Mouse (Mus musculus): Measurements from ENCODE around the gene Kif22. TPM values are rescaled to one million over a fixed set of nuclear protein-coding genes. Genes with fewer than 3 reads are reported as not detected.

Gene Kif22
- total and polyA plus RNA-seq, 3 experiments = 57.7 to 298 (median 119) TPM

- no peak for TF ChIP-seq BHLHE40 (IDR thresholded peaks at IDR 0.05; ENCODE audit: borderline replicate concordance, low read depth, low read length)
Measured at GRCm38 (mm10) chr7:127014320-127014719, 28.0 kb downstream of the Kif22 start, which contains the start of gene Mvp (continued).

GRCm38 (mm10) chr7:127013385-127013784 lies 28.9 kb downstream of the Kif22 start:
- no peak for DNase-seq (ENCODE audit: low read depth, low spot score)
- peaks cover 0 to 24% of the 10 kb centered on the region in 2 experiments; a peak in 2 of 4 replicates for H3K36me3 ChIP-seq (ENCODE audit: control insufficient read depth in 1 of 2, insufficient read depth in 2 of 2, low read length in 2 of 2)
- H3K4me3 ChIP-seq (ENCODE audit: control insufficient read depth in 1 of 2, insufficient read depth in 1 of 2, low read depth in 2 of 2, low read length in 2 of 2) = no peak overlapping the region
- H3K9ac ChIP-seq (ENCODE audit: control insufficient read depth, low read depth, low read length, poor library complexity, severe bottlenecking) = no peak overlapping the region
- H3K4me1 ChIP-seq (ENCODE audit: control insufficient read depth in 1 of 2, insufficient read depth in 2 of 2, low read length in 2 of 2) = peaks cover 3 to 27% of the 10 kb centered on the region in 2 experiments
- no peaks in the 10 kb centered on the region for H3K27me3 ChIP-seq (ENCODE audit: control insufficient read depth in 1 of 2, insufficient read depth in 2 of 2, low read length in 2 of 2)
- H3K79me2 ChIP-seq (ENCODE audit: control insufficient read depth, insufficient read depth, low read length, poor library complexity) = peaks cover 36% of the 10 kb centered on the region
- TF ChIP-seq SIN3A (IDR thresholded peaks at IDR 0.05; ENCODE audit: low read length) (no peak), ELF1 (IDR thresholded peaks at IDR 0.05; ENCODE audit: low read depth, low read length) (no peak), NRF1 (IDR thresholded peaks at IDR 0.05; ENCODE audit: insufficient read depth, low read depth, low read length, poor library complexity, severe bottlenecking) (no peak), ZMIZ1 (IDR thresholded peaks at IDR 0.05; ENCODE audit: low read depth, low read length) (no peak), HCFC1 (IDR thresholded peaks at IDR 0.05; ENCODE audit: low read depth, low read length) (no peak), MYC (IDR thresholded peaks at IDR 0.05; ENCODE audit: low read depth, low read length) (no peak), TAL1 (IDR thresholded peaks at IDR 0.05; ENCODE audit: low read length) (no peak), POLR2AphosphoS5 (IDR thresholded peaks at IDR 0.05; ENCODE audit: borderline replicate concordance, low read depth, low read length) (no peak), MYB (IDR thresholded peaks at IDR 0.05; ENCODE audit: low read depth, low read length) (no peak), CHD2 (IDR thresholded peaks at IDR 0.05; ENCODE audit: low read length) (no peak), USF1 (IDR thresholded peaks at IDR 0.05; ENCODE audit: low read depth, low read length) (no peak), MAZ (IDR thresholded peaks at IDR 0.05; ENCODE audit: low read depth, low read length) (no peak), CHD1 (IDR thresholded peaks at IDR 0.05; ENCODE audit: low read depth, low read length) (no peak), BHLHE40 (IDR thresholded peaks at IDR 0.05; ENCODE audit: borderline replicate concordance, low read depth, low read length) (no peak), MAFK (IDR thresholded peaks at IDR 0.05; ENCODE audit: borderline replicate concordance, low read depth, low read length) (no peak), RAD21 (IDR thresholded peaks at IDR 0.05; ENCODE audit: low read depth, low read length) (no peak), RCOR1 (IDR thresholded peaks at IDR 0.05; ENCODE audit: low read depth, low read length) (no peak), TBP (IDR thresholded peaks at IDR 0.05; ENCODE audit: low read depth, low read length) (no peak), POLR2A (IDR thresholded peaks at IDR 0.05; ENCODE audit: control insufficient read depth in 1 of 2, insufficient read depth in 1 of 2, low read depth in 1 of 2, low read length in 2 of 2, poor library complexity in 1 of 2) (no peak), ZC3H11A (IDR thresholded peaks at IDR 0.05; ENCODE audit: low read depth, low read length) (no peak)
- H3K27ac ChIP-seq (ENCODE audit: control insufficient read depth, low read depth, low read length) = no peak overlapping the region
- H3K9me3 ChIP-seq (replicated peaks; ENCODE audit: insufficient read depth, low read length) = no peaks in the 10 kb centered on the region
